Mouse (Mus musculus): ENCODE measurements around the gene Ttc32. TPM values are rescaled to one million over a fixed set of nuclear protein-coding genes. Genes with fewer than 3 reads are reported as not detected.

The Ttc32 gene
- polyA plus RNA-seq, 1 experiment, result 19.0 TPM

DNA sequence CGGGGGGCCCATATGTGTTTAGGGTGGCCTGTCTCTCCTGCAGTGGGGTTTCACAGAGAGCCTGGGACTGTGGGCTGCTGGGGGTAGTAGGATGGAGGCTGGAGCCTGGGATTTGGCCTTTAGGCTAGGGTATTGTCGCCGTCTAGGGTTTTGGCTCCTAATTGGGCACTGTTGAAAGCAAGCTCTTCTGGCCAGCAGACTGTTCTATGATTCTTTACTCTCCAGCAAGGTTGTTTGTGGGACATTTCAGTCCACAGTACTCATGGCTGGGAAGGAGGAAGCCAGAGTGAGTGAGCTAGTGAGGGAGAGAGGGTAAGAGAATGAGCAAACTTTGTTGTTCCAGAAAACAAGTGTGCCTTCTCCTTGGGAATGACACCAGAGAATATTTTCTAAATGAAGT lies 29.7 kb downstream of the Ttc32 start:
- H3K27me3 ChIP-seq (replicated peaks), result peaks cover 6% of the 10 kb centered on the region
- TF ChIP-seq GATA1 (IDR thresholded peaks at IDR 0.05; ENCODE audit: borderline replicate concordance, low read length), result no peak
- no peak for TF ChIP-seq FLI1 (IDR thresholded peaks at IDR 0.05; ENCODE audit: low read length)
- no peak overlapping the region for H3K4me3 ChIP-seq (replicated peaks)
- H3K4me1 ChIP-seq, result no peaks in the 10 kb centered on the region
- H3K36me3 ChIP-seq (replicated peaks; ENCODE audit: low read length), result no peaks in the 10 kb centered on the region
- H3K9me3 ChIP-seq, result no peaks in the 10 kb centered on the region

DNA sequence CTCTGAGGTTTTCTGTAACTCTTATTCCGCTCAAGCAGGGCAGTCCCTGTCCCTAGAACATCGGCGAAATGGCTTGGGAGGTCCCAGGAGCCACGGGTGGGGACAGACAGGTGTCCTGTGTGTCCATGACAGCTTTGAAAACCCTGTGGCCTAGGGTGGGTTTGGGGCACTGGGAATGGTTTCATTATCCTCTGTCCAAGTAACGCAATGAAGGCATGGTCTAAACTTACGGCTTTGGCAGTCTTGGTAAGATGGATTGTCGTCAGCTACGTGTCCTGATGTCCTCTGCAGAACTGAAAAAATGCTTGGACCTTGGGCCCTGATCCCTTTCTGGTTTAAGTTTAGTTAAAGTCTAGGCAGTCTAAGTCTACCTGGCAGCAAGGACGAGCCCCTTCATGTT lies 30.2 kb downstream of the Ttc32 start:
- Histone ChIP-seq H3K4me1 (no peaks in the 10 kb centered on the region), H3K9me3 (no peaks in the 10 kb centered on the region), H3K4me3 (replicated peaks) (no peak overlapping the region), H3K36me3 (replicated peaks; ENCODE audit: low read length) (no peaks in the 10 kb centered on the region), H3K27me3 (replicated peaks) (peaks cover 4% of the 10 kb centered on the region)
- TF ChIP-seq GATA1 (IDR thresholded peaks at IDR 0.05; ENCODE audit: borderline replicate concordance, low read length) (no peak), FLI1 (IDR thresholded peaks at IDR 0.05; ENCODE audit: low read length) (no peak)

DNA sequence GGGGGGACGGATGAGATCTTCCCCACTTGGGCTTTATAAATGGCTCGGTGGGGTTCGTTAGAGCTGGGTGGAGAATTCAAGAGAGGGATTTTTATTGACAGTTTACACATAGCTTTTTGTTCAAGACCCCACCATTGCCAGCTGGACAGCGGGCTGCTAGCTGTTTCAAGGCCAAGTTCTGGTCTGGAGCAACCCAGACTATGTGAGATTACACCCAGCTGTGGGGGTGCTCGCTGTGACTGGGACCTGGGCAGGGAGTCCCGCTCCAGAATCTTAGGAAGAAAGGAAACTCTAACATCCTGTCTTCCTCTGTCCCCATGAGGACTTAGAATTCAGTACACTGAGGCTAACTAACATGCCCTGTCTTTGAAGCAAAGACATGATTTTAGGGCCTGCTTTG lies 33.8 kb downstream of the Ttc32 start:
- no peaks in the 10 kb centered on the region for H3K4me1 ChIP-seq
- no peaks in the 10 kb centered on the region for H3K9me3 ChIP-seq
- TF ChIP-seq FLI1 (IDR thresholded peaks at IDR 0.05; ENCODE audit: low read length), result no peak
- no peak overlapping the region for H3K4me3 ChIP-seq (replicated peaks)
- H3K36me3 ChIP-seq (replicated peaks; ENCODE audit: low read length), result no peaks in the 10 kb centered on the region
- no peaks in the 10 kb centered on the region for H3K27me3 ChIP-seq (replicated peaks)

DNA sequence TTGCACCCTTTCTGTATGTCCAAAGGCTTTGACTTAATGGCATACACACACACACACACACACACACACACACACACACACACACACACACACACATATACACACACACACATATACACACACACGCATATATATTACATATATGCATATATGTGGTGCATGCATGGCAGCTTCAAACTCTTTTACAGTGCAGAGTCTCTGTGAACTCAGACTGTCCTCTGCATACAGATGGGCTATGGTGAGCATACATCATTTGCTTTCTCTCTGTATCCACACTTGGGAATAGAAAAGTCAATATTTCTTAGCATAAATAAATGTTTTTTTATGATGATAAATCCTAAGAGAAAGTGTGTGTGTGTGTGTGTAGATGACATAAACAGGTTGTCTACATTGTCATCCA lies 41.3 kb downstream of the Ttc32 start:
- Histone ChIP-seq H3K4me1 (no peaks in the 10 kb centered on the region), H3K9me3 (no peaks in the 10 kb centered on the region), H3K36me3 (replicated peaks; ENCODE audit: low read length) (no peaks in the 10 kb centered on the region), H3K4me3 (replicated peaks) (no peak overlapping the region), H3K27me3 (replicated peaks) (no peaks in the 10 kb centered on the region)
- TF ChIP-seq FLI1 (IDR thresholded peaks at IDR 0.05; ENCODE audit: low read length) (no peak), GATA1 (IDR thresholded peaks at IDR 0.05; ENCODE audit: borderline replicate concordance, low read length) (no peak)

DNA sequence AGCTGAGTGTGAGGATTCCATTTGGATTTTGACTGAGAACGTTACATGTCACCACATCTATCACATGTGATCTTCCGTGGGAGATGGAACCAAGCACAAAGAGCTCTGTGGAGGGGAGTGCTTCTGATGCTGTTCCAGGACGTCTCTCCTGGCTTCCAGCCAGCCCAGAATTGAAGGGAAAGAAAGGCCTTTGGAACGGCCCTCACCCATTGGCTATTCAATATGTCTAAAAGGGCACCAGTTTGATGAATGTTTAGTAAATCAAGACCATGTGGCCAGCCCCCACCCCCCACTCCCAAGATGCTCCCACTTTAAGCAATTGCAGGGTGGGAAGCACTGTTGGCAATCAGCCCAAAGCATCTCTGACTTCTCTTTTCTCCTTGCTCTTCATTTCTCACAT lies 41.7 kb downstream of the Ttc32 start:
- H3K9me3 ChIP-seq, result no peaks in the 10 kb centered on the region
- no peaks in the 10 kb centered on the region for H3K4me1 ChIP-seq
- H3K36me3 ChIP-seq (replicated peaks; ENCODE audit: low read length), result no peaks in the 10 kb centered on the region
- no peak overlapping the region for H3K4me3 ChIP-seq (replicated peaks)
- TF ChIP-seq GATA1 (IDR thresholded peaks at IDR 0.05; ENCODE audit: borderline replicate concordance, low read length) (no peak), FLI1 (IDR thresholded peaks at IDR 0.05; ENCODE audit: low read length) (no peak)
- H3K27me3 ChIP-seq (replicated peaks), result no peaks in the 10 kb centered on the region

GRCm38 (mm10) chr12:9077554-9078125 lies 47.8 kb downstream of the Ttc32 start:
- TF ChIP-seq FLI1 (IDR thresholded peaks at IDR 0.05; ENCODE audit: low read length) (no peak), GATA1 (IDR thresholded peaks at IDR 0.05; ENCODE audit: borderline replicate concordance, low read length) (no peak)
- no peaks in the 10 kb centered on the region for H3K9me3 ChIP-seq
- H3K4me3 ChIP-seq (replicated peaks), result no peak overlapping the region
- H3K4me1 ChIP-seq, result no peaks in the 10 kb centered on the region
- H3K36me3 ChIP-seq (replicated peaks; ENCODE audit: low read length), result no peaks in the 10 kb centered on the region
- H3K27me3 ChIP-seq (replicated peaks), result no peaks in the 10 kb centered on the region

GRCm38 (mm10) chr12:9090226-9090625 lies 60.4 kb downstream of the Ttc32 start:
- H3K27me3 ChIP-seq (replicated peaks), result no peaks in the 10 kb centered on the region
- H3K4me3 ChIP-seq (replicated peaks), result no peak overlapping the region
- H3K36me3 ChIP-seq (replicated peaks; ENCODE audit: low read length), result no peaks in the 10 kb centered on the region
- no peak for TF ChIP-seq FLI1 (IDR thresholded peaks at IDR 0.05; ENCODE audit: low read length)
- TF ChIP-seq GATA1 (IDR thresholded peaks at IDR 0.05; ENCODE audit: borderline replicate concordance, low read length), result no peak
- no peaks in the 10 kb centered on the region for H3K9me3 ChIP-seq
- no peaks in the 10 kb centered on the region for H3K4me1 ChIP-seq

Other genes with a start within 250 kb of the Ttc32 start
- 10.3 and 34.8 TPM in 2 replicates for gene Laptm4a, start 108.3 kb upstream of the Ttc32 start, polyA plus RNA-seq (2012; ENCODE audit: insufficient read depth, low replicate concordance)
- gene Matn3, start 82.1 kb upstream of the Ttc32 start, polyA plus RNA-seq (2012; ENCODE audit: insufficient read depth, low replicate concordance), result not detected in 2 replicates
- gene Wdr35, start 56.1 kb upstream of the Ttc32 start, polyA plus RNA-seq (2012; ENCODE audit: insufficient read depth, low replicate concordance), result 0.08 TPM in 1 of 2 replicates, not detected in the other